Mouse (Mus musculus) cerebellum, adult 9-11 months (tissue): ENCODE data around the gene Uggt1.

ENCODE experiments used
- DNase-seq: peaks from one replicate; pipeline ENCODE4 v3.0.0; 2022

The Uggt1 gene

DNA sequence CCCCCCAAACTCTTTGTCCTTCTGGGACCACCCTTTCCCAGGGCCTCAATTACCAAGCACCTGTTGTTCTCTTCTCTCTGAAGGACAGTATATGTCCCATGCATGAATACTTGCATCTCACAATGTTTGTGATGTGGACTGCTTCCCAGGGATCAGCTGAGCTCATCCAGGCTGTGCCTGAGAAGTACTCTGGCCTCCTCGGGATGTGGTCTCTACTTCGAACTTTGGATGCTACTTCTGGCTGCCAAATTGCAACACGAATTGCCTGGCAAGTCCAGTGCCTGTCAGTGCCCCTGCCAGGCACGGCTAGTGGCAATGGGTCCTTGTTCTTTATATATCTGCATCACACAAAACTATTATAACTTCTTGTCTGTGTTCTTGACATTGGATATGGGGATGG is 134.5 kb downstream of the Uggt1 start:
- DNase-seq: no peak

DNA sequence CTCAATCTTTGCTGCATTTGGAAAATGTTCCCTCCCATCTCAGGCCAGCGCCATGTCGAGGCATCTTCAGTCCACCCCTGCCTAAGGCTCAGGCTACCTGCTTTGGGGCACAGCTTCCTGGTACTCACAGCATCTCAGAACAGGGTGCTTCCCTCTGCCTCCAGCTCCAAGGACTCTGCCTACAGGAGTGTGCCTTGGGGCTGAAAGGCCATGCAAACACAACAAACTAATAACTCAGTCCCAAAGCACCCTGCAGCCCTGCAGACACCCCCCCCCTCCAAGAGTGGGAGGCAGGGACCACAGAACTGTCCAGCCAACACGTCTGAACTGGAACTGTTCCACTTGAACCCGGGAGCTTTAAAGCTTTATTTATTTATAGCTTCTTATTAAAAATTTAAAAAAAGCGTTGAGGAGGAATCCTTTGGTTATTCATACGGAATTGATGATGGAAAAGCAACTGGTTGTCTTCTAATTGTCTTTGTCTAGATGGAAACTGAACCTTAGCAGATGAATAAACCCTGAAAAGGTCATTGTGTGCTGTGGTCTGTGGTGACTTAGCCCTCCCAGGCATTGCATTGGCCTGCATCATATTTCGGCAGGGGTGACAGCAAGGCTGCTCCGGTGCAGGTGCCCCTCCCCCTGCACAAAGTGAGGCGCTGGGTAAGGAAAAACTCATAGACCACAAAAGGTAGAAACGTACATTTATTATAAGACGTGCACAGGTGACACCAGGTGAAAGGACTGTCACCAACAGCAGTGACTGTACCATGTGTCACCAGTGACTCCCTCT is 138.4 kb downstream of the Uggt1 start:
- DNase-seq: no peak

DNA sequence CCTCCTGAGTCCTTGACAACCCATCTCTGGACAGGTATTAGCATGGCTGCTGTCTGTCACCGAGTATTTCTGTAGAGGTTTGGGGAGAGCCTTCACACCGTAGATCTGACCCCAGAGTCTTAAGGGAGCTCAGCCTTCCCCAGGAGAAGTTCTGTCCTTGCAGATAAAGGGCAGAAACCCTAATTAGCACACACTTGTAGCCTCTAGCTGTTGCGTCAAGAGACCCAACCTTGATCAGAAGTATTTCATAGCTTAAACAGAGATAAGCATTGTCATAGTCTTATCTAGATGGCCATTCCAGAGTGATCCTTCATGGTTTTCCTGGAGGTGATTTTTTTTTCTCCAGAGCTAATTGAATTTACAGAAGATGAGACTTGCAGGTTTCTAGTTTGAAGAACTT is 144.1 kb downstream of the Uggt1 start:
- no peak for DNase-seq

DNA sequence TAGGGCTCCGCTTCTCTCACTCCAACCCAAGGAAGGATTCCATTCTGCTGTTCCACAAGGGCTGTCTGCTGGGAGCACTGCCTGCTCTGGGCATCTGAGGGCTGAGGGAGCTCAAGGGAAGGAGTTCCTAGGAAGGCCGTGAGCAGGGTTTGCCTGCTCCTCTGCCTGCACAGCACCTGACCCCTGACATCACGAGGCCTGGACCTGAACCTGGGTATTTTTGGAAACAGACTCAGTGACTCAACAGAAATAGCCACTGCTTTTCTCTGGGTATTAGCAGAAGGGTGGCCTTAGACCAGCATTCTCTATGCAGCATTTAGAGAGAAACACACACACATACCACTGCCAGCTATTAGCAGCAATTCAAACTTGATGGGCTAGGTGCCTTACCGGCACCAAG is 146.1 kb downstream of the Uggt1 start:
- no peak for DNase-seq

DNA sequence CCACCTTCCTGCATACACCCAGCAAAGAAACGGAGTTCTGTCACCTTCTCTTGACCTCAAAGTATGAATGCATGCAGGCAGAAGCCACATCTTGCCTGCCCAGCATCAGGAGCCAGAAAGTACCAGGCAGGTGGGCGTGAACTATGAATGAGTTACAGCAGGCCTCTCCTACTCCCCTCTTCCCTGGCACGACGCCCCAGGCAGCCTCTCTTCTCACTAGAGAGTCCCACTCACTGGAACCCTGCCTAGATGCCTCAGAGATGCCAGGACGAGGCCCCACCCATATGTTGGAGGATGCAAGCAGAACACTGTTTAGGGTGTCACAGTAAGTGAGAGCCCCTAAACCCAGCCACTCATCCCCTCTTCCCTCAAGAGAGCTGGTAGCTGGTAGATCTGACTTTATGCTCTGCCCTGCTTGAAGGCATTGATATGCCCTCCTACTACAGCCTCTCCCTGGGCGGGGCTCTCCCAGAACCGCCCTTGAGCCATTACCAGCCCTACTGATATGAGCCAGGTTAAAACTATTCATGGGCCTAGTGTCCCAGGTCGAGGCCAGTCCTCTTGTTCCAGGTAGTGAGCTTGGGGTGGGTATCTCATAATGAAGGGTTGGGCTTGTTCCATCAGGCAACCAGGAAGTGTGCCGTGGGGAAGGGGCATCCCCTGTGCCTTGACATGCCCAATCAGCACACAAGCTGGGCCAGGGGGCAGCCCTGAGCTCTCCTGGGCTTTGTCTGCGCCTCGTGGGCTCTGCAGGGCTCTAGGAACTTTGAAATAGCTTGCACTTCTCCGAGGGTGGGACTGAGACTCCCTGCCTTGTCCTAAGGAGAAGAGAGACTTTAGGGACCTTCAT is 148.9 kb downstream of the Uggt1 start:
- DNase-seq: peak; percentile 55

DNA sequence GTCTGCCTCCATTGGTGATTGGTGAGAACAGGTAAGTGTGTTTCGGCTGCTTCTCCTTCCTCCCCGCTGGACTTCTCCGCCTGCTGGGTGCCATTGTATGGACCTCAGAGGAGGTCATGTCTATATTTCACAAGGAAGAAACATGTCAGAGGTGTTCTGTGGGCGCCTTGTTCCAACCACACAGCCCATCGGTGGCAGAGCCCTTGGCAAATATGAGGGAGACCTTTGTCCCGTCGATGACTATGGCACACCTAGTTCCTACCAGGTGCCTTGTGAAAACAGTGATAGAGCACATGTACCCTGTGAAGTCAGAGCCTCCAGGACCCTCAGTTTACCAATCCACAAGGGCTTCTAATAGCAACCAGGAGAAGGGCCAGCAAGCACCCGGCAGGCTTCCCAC is 150.8 kb downstream of the Uggt1 start:
- DNase-seq: no peak

DNA sequence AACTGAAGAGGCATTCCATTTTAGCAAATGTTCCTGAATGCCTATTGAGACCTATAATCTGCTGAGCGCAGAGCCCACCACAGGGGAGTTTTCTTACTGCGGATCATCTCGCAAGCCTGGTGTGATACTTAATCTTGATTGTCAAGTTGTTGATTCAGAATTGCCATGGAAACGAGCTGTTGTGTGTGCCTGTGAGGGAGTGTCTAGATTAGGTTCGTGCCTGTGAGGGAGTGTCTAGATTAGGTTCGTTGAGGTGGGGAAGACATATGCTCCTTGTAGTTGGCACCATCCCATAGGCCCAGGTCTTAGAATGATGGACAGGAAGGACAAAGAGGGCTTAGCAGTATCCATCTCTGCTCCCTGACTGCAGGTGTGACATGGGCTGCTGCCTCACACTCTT is 153.3 kb downstream of the Uggt1 start:
- DNase-seq: no peak

DNA sequence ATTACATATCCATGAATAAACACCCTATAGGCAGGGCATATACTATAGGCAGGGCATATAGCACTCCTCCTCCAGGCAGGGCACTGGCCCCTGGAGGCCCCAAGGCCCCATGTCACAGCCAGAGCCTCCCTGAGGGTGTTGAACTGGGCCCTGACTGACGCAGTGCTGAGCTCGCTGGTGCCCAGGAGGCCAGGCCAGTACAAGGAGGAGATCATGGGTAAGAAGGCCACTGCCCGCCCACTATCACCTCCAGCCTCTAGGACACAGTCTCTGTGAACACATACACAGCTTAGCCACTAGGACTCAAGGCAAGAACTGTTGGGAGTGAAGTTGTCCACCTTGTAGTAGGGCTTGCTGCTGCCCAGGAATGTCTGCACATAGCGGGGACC is 153.8 kb downstream of the Uggt1 start:
- DNase-seq: no peak
